Mouse (Mus musculus) ES-E14 (cell line): Measurements from ENCODE around the gene Gtf3c5.

Experiments used
- CHD2 ChIP-seq: IDR thresholded peaks from 2 replicates; pipeline ENCODE4 v1.6.1; 2014; ENCODE audit warnings: mild to moderate bottlenecking, low read depth, low read length, inconsistent platforms
- HCFC1 ChIP-seq: IDR thresholded peaks from 2 replicates; pipeline ENCODE4 v1.6.1; 2012; ENCODE audit warnings: low read length, inconsistent platforms, borderline replicate concordance; ENCODE audit not compliant: insufficient read depth
- ZC3H11A ChIP-seq: IDR thresholded peaks from 2 replicates; pipeline ENCODE4 v1.6.1; 2012; ENCODE audit warnings: low read depth, mild to moderate bottlenecking, inconsistent platforms, low read length, borderline replicate concordance

- TF ChIP-seq HCFC1 (no peak), CHD2 (no peak), ZC3H11A (no peak)
Measured at GRCm38 (mm10) chr2:28621111-28621510, 37.6 kb upstream of the Gtf3c5 start.
